Mouse (Mus musculus) C2C12 (cell line): ENCODE measurements around the gene Fads3.

Source experiments
- CTCF ChIP-seq: IDR thresholded peaks from one replicate; pipeline ENCODE4 v1.5.1; 2011; ENCODE audit not compliant: control insufficient read depth, insufficient read depth, insufficient read length
- MAX ChIP-seq: IDR thresholded peaks from one replicate; pipeline ENCODE4 v1.6.1; 2011; ENCODE audit warnings: mild to moderate bottlenecking, control low read depth
- MYOG ChIP-seq: IDR thresholded peaks from one replicate; pipeline ENCODE4 v1.6.1; 2011; ENCODE audit not compliant: control insufficient read depth, insufficient read length; ENCODE audit errors: extremely low read depth
- USF1 ChIP-seq: IDR thresholded peaks from one replicate; pipeline ENCODE4 v1.6.1; 2011; ENCODE audit warnings: low read depth, mild to moderate bottlenecking, control low read depth, moderate library complexity

- no peak for TF ChIP-seq USF1
- no peak for TF ChIP-seq MAX
- TF ChIP-seq CTCF: no peak
- TF ChIP-seq MYOG: no peak
Observed at GRCm38 (mm10) chr19:10086976-10087375, 45.6 kb downstream of the Fads3 start.
